Mouse (Mus musculus): ENCODE measurements around the gene Tgif2.

DNA sequence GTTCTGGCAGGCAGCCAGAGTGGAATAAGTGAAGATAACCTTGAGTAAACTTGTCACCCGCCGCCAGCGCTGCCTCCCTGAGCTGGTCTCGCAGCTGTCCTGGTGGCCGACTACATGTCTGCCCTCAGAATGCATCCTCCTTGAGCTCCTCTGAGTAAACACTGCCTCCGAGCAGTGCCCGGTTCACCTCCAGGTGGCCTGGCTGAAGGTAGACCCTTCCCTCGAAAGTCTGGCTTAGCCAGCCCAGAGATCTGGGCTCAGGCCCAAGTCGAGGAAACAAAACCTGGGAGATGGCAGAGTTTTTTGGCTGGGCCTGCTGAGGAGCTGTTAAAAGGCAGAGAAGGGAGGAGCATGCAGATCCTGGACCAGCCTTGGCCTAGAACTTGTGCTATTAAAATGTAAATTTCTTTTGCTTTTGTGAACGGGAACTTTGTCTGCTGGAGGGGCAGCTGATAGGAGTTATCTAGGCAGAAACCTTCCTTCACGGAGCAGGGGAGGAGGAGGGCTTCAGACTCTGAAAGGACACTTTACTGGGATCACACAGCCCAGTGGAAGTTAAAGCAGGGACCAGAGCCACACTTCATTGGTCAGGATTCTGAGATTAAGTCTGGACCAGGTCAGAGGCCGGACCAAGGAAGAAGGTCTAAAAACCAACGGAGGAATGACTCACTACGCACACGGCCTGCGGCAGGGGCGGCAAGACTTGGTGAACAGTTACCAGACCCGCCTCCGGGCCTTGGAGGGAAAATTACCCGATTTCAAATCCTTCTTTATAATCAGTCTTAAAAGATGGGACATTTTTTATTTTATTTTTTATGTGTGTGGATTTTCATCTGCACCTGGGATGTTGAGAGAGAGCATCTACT lies 2.3 kb downstream of the Tgif2 start:
- TF ChIP-seq CTCF (IDR thresholded peaks at IDR 0.05; ENCODE audit: low read depth) = peak; percentile 36; the same call in 1 of the 2 replicates
- no peak for TF ChIP-seq EP300 (IDR thresholded peaks at IDR 0.05; ENCODE audit: low read depth)

All from liver, embryonic 14.5 days (tissue).